Mouse (Mus musculus) erythroblast, embryonic 14.5 days (primary cell): ENCODE results near the gene Ppp1r9a.

Experiments
- GATA1 ChIP-seq: IDR thresholded peaks from 2 replicates; pipeline ENCODE4 v1.6.1; 2012; ENCODE audit warnings: low read length, inconsistent platforms, mixed read lengths
- TAL1 ChIP-seq: IDR thresholded peaks from 3 replicates; pipeline ENCODE4 v1.6.1; 2012; ENCODE audit warnings: low read length, inconsistent platforms, mixed read lengths

- TF ChIP-seq TAL1 (peak; percentile 86), GATA1 (peak; percentile 84)
These were observed 252.7 kb downstream of the Ppp1r9a start for GRCm38 (mm10) chr6:5155313-5155927.
